Mouse (Mus musculus): ENCODE measurements around the gene Dnm2. TPM values are rescaled to one million over a fixed set of nuclear protein-coding genes. Genes with fewer than 3 reads are reported as not detected.

Dnm2 gene
- polyA plus RNA-seq, 1 experiment, result 174 TPM

DNA sequence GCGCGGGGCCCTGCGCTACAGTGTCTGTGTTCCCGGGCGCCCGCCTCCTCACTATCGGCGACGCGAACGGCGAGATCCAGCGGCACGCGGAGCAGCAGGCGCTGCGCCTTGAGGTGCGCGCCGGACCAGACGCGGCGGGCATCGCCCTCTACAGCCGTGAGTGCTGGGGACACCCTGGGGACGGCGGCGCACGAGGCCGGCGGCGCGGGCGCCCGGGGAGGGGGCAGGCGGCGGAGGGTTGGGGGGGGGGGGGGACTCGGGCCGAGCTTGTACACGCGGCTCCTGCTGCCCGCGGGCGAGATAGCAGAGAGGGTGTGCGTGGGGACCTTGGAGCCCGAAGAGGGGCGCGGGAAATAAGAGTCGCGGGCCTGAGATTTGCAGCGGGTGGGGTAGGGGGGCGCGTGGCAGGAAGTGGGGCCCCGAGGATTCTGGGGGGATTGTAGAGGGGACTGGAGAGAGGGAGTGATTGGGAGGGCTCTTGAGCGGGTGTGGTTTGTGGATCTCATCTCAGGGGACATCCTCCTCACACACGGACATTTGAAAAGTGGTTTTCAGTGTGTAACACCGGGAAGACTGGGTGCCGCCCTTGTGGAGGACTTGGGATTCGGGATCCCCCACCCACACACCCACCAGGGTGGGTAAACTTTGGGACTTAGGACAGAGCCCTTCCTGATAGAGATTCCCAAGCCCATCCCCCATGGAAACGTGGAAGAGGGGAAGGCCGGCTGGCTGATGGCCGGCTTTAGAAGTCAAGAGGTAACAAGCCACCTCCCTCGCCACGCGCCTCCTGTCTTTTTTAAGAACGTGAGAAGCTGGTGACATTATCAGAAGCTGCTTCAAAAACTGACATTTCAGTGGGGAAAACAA lies 122.6 kb downstream of the Dnm2 start:
- TF ChIP-seq CTCF (IDR thresholded peaks at IDR 0.05; ENCODE audit: insufficient read depth, low read length) (no peak), POLR2A (IDR thresholded peaks at IDR 0.05; ENCODE audit: borderline replicate concordance, extremely low read depth, low read depth, low read length) (no peak)
- under 1% methylated on average over 54 of the region's 66 CpGs for WGBS
- H3K4me3 ChIP-seq (replicated peaks; ENCODE audit: extremely low read depth, low read depth, low read length), result peak overlapping the region; percentile 86
- H3K4me1 ChIP-seq (ENCODE audit: control insufficient read depth, insufficient read depth, low read length), result no peaks in the 10 kb centered on the region; the same call in 1 of the 2 replicates
- DNase-seq, result peak; percentile 67

DNA sequence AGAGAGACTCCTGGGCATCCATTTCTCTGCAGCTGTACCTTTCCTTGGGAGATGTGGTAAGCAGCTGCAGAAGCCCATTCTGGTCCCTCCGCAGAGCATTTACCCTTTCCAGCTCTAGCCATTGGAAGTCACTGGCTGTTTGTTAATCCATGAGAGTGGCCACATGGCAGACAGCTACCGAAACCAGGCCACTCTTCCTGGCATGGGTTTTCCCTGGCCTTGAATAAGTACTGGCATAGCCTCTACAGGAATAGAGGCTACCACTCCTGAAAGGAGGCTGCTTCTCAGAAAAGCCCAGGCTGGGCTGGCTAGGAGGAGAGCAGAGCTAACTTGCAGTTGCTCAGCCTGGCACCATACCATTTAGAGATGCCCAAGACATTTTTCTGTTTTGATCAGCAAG lies 126.3 kb downstream of the Dnm2 start:
- Histone ChIP-seq H3K4me3 (replicated peaks; ENCODE audit: extremely low read depth, low read depth, low read length) (no peak overlapping the region), H3K4me1 (ENCODE audit: control insufficient read depth, insufficient read depth, low read length) (no peaks in the 10 kb centered on the region; the same call in 1 of the 2 replicates)
- 89% methylated on average over 2 of the region's 2 CpGs for WGBS
- TF ChIP-seq CTCF (IDR thresholded peaks at IDR 0.05; ENCODE audit: insufficient read depth, low read length), result no peak
- TF ChIP-seq POLR2A (IDR thresholded peaks at IDR 0.05; ENCODE audit: borderline replicate concordance, extremely low read depth, low read depth, low read length), result no peak
- DNase-seq, result no peak

DNA sequence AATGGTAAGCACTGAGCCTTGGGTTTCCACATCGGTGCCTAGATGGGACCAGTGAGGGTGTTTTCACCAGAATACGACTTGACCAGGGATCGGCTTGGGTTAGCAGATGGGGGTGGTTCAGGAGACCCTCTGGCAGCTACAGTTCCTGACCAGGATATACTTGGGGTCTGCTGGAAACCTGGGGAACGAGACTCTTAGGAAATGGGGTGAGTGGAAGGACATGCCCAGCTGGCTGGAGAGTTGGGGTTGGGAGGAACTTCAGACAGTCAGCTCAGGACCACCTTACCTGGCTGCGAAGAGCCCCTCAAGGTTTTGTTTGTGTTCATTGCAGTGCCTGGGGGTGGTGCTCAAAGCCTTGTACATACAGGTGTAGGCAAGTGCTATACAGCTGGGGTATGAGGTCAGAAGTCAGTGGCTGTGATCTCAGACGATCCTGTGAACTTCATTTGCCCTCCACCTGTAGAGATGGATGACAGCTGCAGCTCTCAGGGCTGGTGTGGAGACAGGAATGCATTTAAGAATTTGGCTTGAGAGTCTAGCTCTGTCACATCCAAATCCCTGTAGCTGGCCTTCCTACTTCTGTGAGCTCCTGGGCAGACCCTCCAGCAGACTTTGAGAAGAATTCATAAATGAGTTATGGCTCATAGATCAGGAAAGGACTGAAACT lies 129.0 kb downstream of the Dnm2 start:
- Histone ChIP-seq H3K4me3 (replicated peaks; ENCODE audit: extremely low read depth, low read depth, low read length) (no peak overlapping the region), H3K4me1 (ENCODE audit: control insufficient read depth, insufficient read depth, low read length) (0 out of 2 replicates have a peak, but pooled peaks cover 3% of the 10 kb centered on the region)
- 79% methylated on average over 6 of the region's 6 CpGs for WGBS
- no peak for TF ChIP-seq CTCF (IDR thresholded peaks at IDR 0.05; ENCODE audit: insufficient read depth, low read length)
- TF ChIP-seq POLR2A (IDR thresholded peaks at IDR 0.05; ENCODE audit: borderline replicate concordance, extremely low read depth, low read depth, low read length), result no peak
- DNase-seq, result no peak

DNA sequence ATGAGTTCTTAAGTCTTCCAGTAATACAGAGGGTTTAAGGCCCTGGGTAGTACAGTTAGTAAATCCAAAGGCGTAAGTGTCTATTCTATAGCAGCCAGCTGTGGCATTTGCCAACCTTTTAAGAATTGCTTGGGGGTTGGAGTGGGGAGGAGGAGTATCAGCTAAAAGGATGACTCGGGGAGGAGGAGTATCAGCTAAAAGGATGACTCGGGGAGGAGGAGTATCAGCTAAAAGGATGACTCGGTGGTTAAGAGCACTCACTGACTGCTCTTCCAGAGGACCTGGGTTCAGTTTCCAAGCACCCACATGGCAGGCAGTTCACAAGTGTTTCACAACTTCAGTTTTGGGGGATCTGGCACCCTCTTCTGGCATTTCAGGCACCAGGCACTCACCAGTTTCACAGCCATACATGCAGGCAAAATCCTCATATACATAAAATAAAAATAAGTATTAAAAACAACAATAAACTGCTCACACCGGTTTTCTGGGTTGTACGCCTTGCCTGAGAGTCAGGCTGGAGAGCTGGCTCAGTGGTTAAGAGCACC lies 130.6 kb downstream of the Dnm2 start:
- H3K4me1 ChIP-seq (ENCODE audit: control insufficient read depth, insufficient read depth, low read length), result 0 out of 2 replicates have a peak, but pooled peaks cover 3% of the 10 kb centered on the region
- 81% methylated on average over 6 of the region's 6 CpGs for WGBS
- H3K4me3 ChIP-seq (replicated peaks; ENCODE audit: extremely low read depth, low read depth, low read length), result no peak overlapping the region
- TF ChIP-seq CTCF (IDR thresholded peaks at IDR 0.05; ENCODE audit: insufficient read depth, low read length) (no peak), POLR2A (IDR thresholded peaks at IDR 0.05; ENCODE audit: borderline replicate concordance, extremely low read depth, low read depth, low read length) (no peak)
- DNase-seq, result no peak

DNA sequence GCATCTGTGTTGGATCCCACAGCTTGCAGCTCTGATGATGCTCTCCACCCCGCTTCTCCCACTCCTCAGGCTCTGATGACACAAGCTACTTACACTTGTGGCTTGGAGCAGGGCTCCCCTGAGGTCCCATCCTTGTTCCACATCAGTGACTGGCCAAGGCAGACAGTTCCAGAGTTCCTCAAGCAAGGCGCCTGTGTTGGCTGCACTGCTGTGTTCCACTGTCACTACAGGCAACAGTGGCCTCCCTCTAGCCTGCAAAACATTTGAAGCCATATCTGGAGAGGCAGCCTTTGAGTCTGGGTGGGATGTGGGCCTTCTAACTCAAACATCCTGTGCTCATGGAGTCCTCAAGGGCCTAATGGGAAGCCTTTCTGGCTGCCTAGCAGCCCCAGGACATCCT lies 132.3 kb downstream of the Dnm2 start:
- WGBS, result 79% methylated on average over 2 of the region's 2 CpGs
- H3K4me1 ChIP-seq (ENCODE audit: control insufficient read depth, insufficient read depth, low read length), result 0 out of 2 replicates have a peak, but pooled peaks cover 3% of the 10 kb centered on the region
- no peak overlapping the region for H3K4me3 ChIP-seq (replicated peaks; ENCODE audit: extremely low read depth, low read depth, low read length)
- TF ChIP-seq CTCF (IDR thresholded peaks at IDR 0.05; ENCODE audit: insufficient read depth, low read length) (no peak), POLR2A (IDR thresholded peaks at IDR 0.05; ENCODE audit: borderline replicate concordance, extremely low read depth, low read depth, low read length) (no peak)
- no peak for DNase-seq

Other genes starting within 250 kb of the Dnm2 start
- 81.2 and 88.3 TPM in 2 replicates for gene Keap1, start 185.5 kb upstream of the Dnm2 start, polyA plus RNA-seq (2012; rRNA removed)
- gene S1pr5, start 176.5 kb upstream of the Dnm2 start, polyA plus RNA-seq (2012; rRNA removed), result 9.7 and 11.3 TPM in 2 replicates
- 31.9 and 36.8 TPM in 2 replicates for gene Atg4d, start 159.6 kb upstream of the Dnm2 start, polyA plus RNA-seq (2012; rRNA removed)
- gene Kri1, start 136.9 kb upstream of the Dnm2 start, polyA plus RNA-seq (2012; rRNA removed), result 16.9 and 21.5 TPM in 2 replicates
- gene Cdkn2d, start 133.5 kb upstream of the Dnm2 start, polyA plus RNA-seq (2012; rRNA removed), result 33.5 and 34.7 TPM in 2 replicates
- gene Ap1m2, start 112.6 kb upstream of the Dnm2 start, polyA plus RNA-seq (2012; rRNA removed), result 21.4 and 33.9 TPM in 2 replicates
- 192 and 271 TPM in 2 replicates for gene Slc44a2, start 104.2 kb upstream of the Dnm2 start, polyA plus RNA-seq (2012; rRNA removed)
- gene Ilf3, start 57.0 kb upstream of the Dnm2 start, polyA plus RNA-seq (2012; rRNA removed), result 31.8 and 35.2 TPM in 2 replicates
- gene Qtrt1, start 13.1 kb upstream of the Dnm2 start, polyA plus RNA-seq (2012; rRNA removed), result 27.7 and 29.5 TPM in 2 replicates
- 26.5 and 28.4 TPM in 2 replicates for gene Tmed1, start 85.3 kb downstream of the Dnm2 start, polyA plus RNA-seq (2012; rRNA removed)
- gene AB124611, start 101.3 kb downstream of the Dnm2 start, polyA plus RNA-seq (2012; rRNA removed), result 7.8 and 11.3 TPM in 2 replicates
- gene Carm1, start 122.0 kb downstream of the Dnm2 start, polyA plus RNA-seq (2012; rRNA removed), result 73.3 and 85.3 TPM in 2 replicates
- gene Timm29, start 167.8 kb downstream of the Dnm2 start, polyA plus RNA-seq (2012; rRNA removed), result 23.6 and 24.3 TPM in 2 replicates
- gene Yipf2, start 167.9 kb downstream of the Dnm2 start, polyA plus RNA-seq (2012; rRNA removed), result 47.8 and 58.7 TPM in 2 replicates
- 37.7 and 38.6 TPM in 2 replicates for gene Smarca4, start 191.3 kb downstream of the Dnm2 start, polyA plus RNA-seq (2012; rRNA removed)

Measured in lung, adult 2 months (tissue).